Mouse (Mus musculus) stomach, embryonic 15.5 days (tissue): Measurements from ENCODE around the gene Armc12. TPM values are rescaled to one million over a fixed set of nuclear protein-coding genes. Genes with fewer than 3 reads are reported as not detected.

Experiments
- ATAC-seq: fragments of 200-750 bp; cut with Nextera tagmentation; 2 replicates; pipeline ENCODE4 v1.8.0; 2017; ENCODE audit warnings: low read depth, moderate number of reproducible peaks, moderate TSS enrichment; ENCODE audit not compliant: insufficient read depth, low FRiP score
- H3K27ac ChIP-seq: fragments of 300-500 bp; sonication (generic); 2 replicates; pipeline ENCODE4 v1.5.1; 2015; ENCODE audit warnings: mild to moderate bottlenecking, inconsistent platforms
- H3K27me3 ChIP-seq: fragments of 300-500 bp; sonication (generic); replicated peaks from 2 replicates; pipeline ENCODE4 v1.6.1; 2015; ENCODE audit warnings: inconsistent platforms
- H3K36me3 ChIP-seq: fragments of 300-500 bp; sonication (generic); 2 replicates; pipeline ENCODE4 v1.6.1; 2015; ENCODE audit warnings: inconsistent platforms
- H3K4me1 ChIP-seq: fragments of 300-500 bp; sonication (generic); 2 replicates; pipeline ENCODE4 v1.6.1; 2015; ENCODE audit warnings: inconsistent platforms
- H3K4me2 ChIP-seq: fragments of 300-500 bp; sonication (generic); 2 replicates; pipeline ENCODE4 v1.6.1; 2015; ENCODE audit warnings: mild to moderate bottlenecking, inconsistent platforms
- H3K4me3 ChIP-seq: fragments of 300-500 bp; sonication (generic); replicated peaks from 2 replicates; pipeline ENCODE4 v1.5.1; 2015; ENCODE audit warnings: inconsistent platforms
- H3K9ac ChIP-seq: fragments of 300-500 bp; sonication (generic); 2 replicates; pipeline ENCODE4 v1.6.1; 2015; ENCODE audit warnings: inconsistent platforms
- H3K9me3 ChIP-seq: fragments of 300-500 bp; sonication (generic); 2 replicates; pipeline ENCODE4 v1.6.1; 2016; ENCODE audit warnings: inconsistent platforms
- WGBS: fragments of 180-500 bp; shearing (Covaris S2); methylation state at CpG from one replicate; pipeline ENCODE4 v1.1.7; 2015; 5-methylcytosine and 5-hydroxymethylcytosine counted together
- polyA plus RNA-seq: library from polyadenylated mRNA; unstranded; fragments of >200 nt; fragmentation: Nextera tagmentation; extraction: Ambion mirVana; gene quantifications from 2 replicates; pipeline ENCODE4 v1.2.1, GENCODE M21; 2015

The Armc12 gene
- polyA plus RNA-seq, 1 experiment from 2014 or later, result not detected

DNA sequence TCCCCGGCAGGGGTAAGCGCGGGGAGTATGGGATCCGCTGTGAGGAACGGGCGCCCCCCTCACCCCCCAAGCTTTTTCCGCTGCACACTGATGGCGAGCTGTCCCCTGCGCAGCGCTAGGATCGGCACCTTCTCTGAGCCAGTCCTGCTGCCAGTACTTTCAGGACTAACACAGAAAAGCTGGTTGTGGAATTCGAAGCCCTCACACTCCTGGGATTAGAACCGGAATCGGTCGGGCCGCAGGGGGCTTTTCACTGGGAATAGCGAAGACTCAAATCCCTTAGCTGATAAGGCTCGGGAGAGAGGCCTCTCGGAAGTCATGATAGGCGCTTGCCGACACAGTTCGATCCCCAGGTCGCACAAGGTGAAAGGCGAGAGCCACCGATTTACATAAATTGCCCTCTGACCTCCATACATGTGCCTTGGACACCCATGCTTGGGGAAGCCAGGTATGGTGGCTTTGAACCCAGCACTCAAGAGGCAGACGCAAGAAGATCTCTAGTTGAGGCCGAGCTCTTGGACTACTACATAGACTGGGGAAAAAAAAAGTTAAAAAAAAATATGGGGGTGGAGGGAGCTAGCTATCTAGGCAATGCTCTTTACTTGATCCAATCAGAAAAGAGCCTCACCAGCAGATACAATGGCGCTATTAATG is 7.1 kb upstream of the Armc12 start:
- WGBS, result 9% methylated on average over 28 of the region's 28 CpGs
- no peaks in the 10 kb centered on the region for H3K27me3 ChIP-seq
- H3K4me2 ChIP-seq, result peak overlapping the region; percentile 96
- H3K36me3 ChIP-seq, result no peaks in the 10 kb centered on the region
- peak overlapping the region; percentile 62 for H3K4me3 ChIP-seq
- no peak; the same call in 1 of the 2 replicates for ATAC-seq
- peak overlapping the region; percentile 29; the same call in 1 of the 2 replicates for H3K9ac ChIP-seq
- H3K27ac ChIP-seq, result peak overlapping the region; percentile 89
- peaks cover 35% of the 10 kb centered on the region for H3K4me1 ChIP-seq
- H3K9me3 ChIP-seq, result no peaks in the 10 kb centered on the region

DNA sequence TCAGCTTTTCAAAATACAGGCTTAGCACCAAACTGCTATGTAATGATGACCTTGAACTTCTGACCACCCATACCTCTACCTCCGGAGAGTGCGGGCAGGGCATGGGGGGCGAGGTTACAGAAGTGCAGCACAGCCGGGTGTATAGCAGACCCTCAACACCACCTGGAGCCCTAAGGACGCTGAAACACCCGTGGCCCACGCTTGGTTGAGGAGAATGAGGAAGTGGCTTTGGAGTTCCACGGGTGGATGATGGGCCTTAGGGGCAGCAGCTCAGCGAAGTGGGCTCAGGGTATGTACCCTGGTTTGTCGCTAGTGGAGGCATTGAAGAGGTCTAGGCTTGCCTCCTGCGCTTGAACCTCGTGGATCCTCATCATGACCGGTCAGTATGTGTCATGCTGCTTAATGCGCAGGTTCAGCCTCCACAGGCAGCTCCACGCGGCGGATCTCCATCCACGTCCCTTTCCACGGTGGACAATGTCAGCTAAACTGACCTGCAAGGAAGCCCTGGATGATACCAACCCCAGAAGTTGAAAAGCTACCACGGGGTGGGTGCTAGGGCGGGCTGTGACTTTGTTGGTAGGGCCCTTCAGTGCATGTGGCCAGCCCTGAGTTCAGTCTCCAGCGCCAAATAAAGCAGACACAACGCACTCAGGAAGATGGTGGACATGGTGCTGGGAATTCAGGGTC is 6.5 kb upstream of the Armc12 start:
- Histone ChIP-seq H3K4me2 (peak overlapping the region; percentile 96), H3K4me1 (peaks cover 29% of the 10 kb centered on the region), H3K9me3 (no peaks in the 10 kb centered on the region), H3K4me3 (peak overlapping the region; percentile 62), H3K36me3 (no peaks in the 10 kb centered on the region), H3K27me3 (no peaks in the 10 kb centered on the region), H3K9ac (no peak overlapping the region), H3K27ac (no peak overlapping the region)
- WGBS, result 83% methylated on average over 23 of the region's 23 CpGs
- no peak for ATAC-seq

DNA sequence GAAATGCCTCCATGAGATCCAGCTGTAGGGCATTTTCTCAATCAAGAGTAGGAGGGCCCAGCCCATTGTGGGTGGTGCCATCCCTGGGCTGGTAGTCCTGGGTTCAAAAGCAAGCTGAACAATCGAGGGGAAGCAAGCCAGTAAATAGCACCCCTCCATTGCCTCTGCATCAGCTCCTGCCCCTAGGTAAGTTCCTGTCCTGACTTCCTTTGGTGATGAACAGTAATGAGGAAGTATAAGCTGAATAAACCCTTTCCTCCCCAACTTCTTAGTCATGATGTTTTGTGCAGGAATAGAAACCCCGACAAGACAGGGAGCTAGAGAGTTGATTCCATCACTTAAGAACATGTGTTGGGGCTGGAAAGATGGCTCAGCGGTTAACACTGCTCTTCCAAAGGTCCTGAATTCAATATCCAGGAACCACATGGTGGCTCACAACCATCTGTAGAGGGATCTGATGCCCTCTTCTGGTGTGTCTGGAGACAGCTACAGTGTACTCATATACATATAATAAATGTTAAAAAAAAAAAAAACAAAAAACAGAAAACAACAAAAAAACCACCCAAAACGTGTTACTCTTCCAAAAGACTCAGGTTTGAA is 5.7 kb upstream of the Armc12 start:
- no peak for ATAC-seq
- no peaks in the 10 kb centered on the region for H3K27me3 ChIP-seq
- WGBS, result 69% methylated on average over 4 of the region's 4 CpGs
- no peaks in the 10 kb centered on the region for H3K36me3 ChIP-seq
- no peaks in the 10 kb centered on the region for H3K9me3 ChIP-seq
- no peak overlapping the region for H3K4me3 ChIP-seq
- peaks cover 29% of the 10 kb centered on the region for H3K4me1 ChIP-seq
- H3K4me2 ChIP-seq, result no peak overlapping the region
- no peak overlapping the region for H3K27ac ChIP-seq
- no peak overlapping the region for H3K9ac ChIP-seq

DNA sequence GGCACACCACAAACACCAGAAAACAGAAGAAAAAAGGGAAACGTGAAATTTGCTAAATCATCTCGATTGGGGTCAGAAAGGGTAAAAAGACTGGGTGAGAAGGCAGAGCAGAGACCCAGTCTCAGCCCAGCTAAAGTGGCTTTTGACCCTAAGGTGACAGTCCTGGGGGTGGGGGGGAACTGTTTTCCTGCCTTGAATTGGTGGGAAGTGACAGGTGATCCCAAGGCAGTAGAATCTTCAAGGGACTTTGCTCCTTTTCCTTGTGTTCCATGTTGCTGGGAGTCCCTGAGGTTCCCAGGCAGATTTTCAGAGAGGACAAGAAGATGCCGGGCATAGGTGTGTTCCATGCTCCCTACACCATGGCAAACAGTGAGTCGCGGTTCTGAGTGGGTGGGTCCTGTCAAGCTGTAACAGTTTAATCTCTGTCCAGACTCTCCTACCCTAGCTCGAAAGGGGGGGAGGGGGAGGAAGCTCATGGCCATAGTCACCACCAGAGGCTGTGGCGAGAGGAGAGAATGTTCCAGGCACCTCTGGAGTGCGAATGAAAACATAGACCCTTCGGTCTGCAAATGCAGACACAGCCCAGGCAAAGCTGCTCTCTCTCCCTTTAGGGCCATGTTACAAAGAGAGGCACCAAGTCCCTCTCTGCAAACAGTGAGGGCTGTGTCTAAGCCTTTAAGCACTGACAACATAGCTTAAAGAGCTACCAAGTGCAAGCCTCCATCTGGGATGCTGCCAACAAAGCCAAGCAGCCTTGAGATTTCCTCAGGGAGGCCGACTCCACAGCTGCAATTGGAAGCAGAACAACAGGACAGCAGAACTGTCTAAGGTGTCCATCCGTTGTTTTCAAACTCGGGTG is 3.2 kb upstream of the Armc12 start:
- Histone ChIP-seq H3K36me3 (no peaks in the 10 kb centered on the region), H3K4me3 (peak overlapping the region; percentile 18; the same call in 1 of the 2 replicates), H3K27me3 (no peaks in the 10 kb centered on the region), H3K4me2 (peak overlapping the region; percentile 37), H3K9ac (no peak overlapping the region), H3K27ac (no peak overlapping the region), H3K9me3 (no peaks in the 10 kb centered on the region), H3K4me1 (peaks cover 23% of the 10 kb centered on the region)
- ATAC-seq, result no peak
- 32% methylated on average over 12 of the region's 12 CpGs for WGBS

DNA sequence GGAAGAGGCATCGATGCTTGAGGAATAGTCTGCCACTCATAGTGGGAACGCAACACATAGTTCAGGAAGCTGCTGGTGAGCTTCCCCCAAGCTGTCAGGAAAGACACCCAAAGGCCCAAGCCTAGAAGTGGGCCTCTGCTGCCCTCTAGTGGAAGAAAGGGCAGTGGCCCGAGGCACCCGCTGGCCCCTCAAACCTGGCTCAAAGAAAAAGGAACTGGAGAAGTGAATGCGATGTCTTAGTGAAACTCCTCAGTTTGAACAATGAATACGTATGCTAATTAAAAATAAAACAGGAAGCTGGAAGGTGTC is 2.6 kb upstream of the Armc12 start:
- Histone ChIP-seq H3K27ac (no peak overlapping the region), H3K9me3 (no peaks in the 10 kb centered on the region), H3K4me2 (peak overlapping the region; percentile 37), H3K4me3 (peak overlapping the region; percentile 18; the same call in 1 of the 2 replicates), H3K4me1 (peaks cover 20% of the 10 kb centered on the region), H3K9ac (no peak overlapping the region), H3K27me3 (no peaks in the 10 kb centered on the region), H3K36me3 (no peaks in the 10 kb centered on the region)
- WGBS, result 3% methylated on average over 6 of the region's 6 CpGs
- peak; percentile 42; the same call in 1 of the 2 replicates for ATAC-seq

DNA sequence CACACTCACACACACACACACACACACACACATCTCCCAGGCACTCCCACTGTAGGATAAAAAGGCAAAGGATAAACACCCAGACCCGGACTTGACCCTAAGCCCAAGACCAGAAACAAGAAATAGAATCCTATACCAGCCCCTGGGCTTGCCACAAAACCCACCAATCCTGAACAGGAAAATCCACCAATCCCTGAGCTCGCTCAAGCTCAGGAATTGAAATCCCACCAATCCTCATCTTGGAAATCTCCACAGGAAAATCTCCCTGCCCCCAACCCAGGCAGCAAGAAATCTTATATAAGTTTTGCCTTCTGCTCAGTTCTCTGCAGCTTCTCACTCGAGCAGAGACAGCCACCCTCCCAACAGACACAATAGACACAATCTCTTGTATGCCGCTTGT is 1.5 kb upstream of the Armc12 start:
- 65% methylated on average over 4 of the region's 4 CpGs for WGBS
- H3K36me3 ChIP-seq, result no peaks in the 10 kb centered on the region
- H3K4me3 ChIP-seq, result no peak overlapping the region
- no peaks in the 10 kb centered on the region for H3K27me3 ChIP-seq
- H3K27ac ChIP-seq, result no peak overlapping the region
- no peak overlapping the region for H3K4me2 ChIP-seq
- H3K9ac ChIP-seq, result no peak overlapping the region
- no peak for ATAC-seq
- H3K4me1 ChIP-seq, result peaks cover 10% of the 10 kb centered on the region; the same call in 1 of the 2 replicates
- H3K9me3 ChIP-seq, result no peaks in the 10 kb centered on the region

DNA sequence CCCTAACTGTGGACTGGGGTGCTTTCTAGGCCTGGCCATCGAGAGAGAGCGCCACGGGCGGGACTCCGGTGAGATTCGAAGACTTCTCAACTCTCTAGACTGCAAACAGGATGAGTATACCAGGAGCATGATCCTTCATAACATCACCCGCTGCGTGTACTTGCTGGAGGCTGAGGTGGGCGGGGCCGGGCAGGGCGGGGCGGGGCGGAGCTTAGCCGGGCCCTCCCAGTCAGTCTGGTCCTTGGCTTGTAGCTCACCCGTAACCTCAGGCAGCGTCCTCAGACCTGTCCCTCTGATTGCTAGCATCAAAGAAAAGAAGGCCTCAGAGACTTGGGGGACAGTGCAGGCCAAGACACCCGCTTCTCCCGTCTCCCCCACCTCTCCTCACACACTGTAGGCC is 1.3 kb downstream of the Armc12 start:
- WGBS, result 14% methylated on average over 18 of the region's 18 CpGs
- no peaks in the 10 kb centered on the region for H3K36me3 ChIP-seq
- no peak overlapping the region for H3K9ac ChIP-seq
- ATAC-seq, result no peak
- no peak overlapping the region for H3K27ac ChIP-seq
- peaks cover 7% of the 10 kb centered on the region; the same call in 1 of the 2 replicates for H3K4me1 ChIP-seq
- no peaks in the 10 kb centered on the region for H3K9me3 ChIP-seq
- no peak overlapping the region for H3K4me3 ChIP-seq
- no peak overlapping the region for H3K4me2 ChIP-seq
- H3K27me3 ChIP-seq, result no peaks in the 10 kb centered on the region

DNA sequence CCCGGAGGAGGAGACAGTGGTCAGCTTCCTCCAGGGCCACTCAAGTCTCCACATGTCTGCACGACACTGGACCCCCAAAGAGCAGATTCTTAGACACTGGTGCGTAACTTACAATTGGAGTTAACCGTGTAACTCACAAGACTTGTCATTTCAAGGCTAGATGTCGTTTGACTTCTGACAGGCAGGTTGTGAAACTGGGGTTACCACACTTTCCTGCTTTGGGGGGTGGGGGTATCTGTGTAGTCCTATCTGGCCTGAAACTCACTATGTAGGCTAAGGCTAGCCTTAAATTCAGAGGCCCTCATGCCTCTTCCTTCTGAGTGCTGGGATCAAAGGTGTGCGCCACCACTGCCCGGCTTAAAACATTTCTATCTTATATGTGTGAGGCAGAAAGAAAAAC is 2.0 kb downstream of the Armc12 start:
- whole genome bisulfite sequencing, result 81% methylated on average over 7 of the region's 7 CpGs
- ATAC-seq, result no peak
- H3K4me3 ChIP-seq, result no peak overlapping the region

DNA sequence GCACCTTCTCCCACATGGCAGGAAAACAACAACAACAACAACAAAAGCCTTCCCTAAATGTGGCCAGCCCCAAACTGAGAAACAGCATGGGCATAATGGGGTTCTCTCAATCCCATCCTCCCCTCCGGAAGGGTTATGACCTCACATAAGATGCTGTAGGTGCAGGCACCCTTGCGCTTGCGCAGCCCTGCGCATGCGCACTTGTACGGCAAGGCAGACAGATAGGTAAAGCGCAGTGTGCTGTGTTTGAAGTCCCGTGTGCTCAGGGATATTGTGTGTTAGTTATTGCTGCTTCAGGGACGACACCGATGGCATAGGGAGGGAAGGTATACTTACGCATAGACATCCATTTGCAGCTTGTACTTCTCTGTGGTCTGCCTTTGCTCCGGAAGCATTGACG is 2.7 kb downstream of the Armc12 start:
- WGBS, result 88% methylated on average over 13 of the region's 13 CpGs
- no peaks in the 10 kb centered on the region for H3K36me3 ChIP-seq
- no peaks in the 10 kb centered on the region for H3K9me3 ChIP-seq
- H3K4me2 ChIP-seq, result no peak overlapping the region
- H3K4me3 ChIP-seq, result no peak overlapping the region
- H3K4me1 ChIP-seq, result no peaks in the 10 kb centered on the region
- no peak overlapping the region for H3K9ac ChIP-seq
- ATAC-seq, result no peak
- no peak overlapping the region for H3K27ac ChIP-seq
- H3K27me3 ChIP-seq, result no peaks in the 10 kb centered on the region

More for the DNA sequence above, 2.0 kb downstream of the Armc12 start:
- Histone ChIP-seq H3K4me1 (peaks cover 3% of the 10 kb centered on the region; the same call in 1 of the 2 replicates), H3K9ac (no peak overlapping the region), H3K4me2 (no peak overlapping the region), H3K27ac (no peak overlapping the region), H3K9me3 (no peaks in the 10 kb centered on the region), H3K27me3 (no peaks in the 10 kb centered on the region), H3K36me3 (no peaks in the 10 kb centered on the region)

DNA sequence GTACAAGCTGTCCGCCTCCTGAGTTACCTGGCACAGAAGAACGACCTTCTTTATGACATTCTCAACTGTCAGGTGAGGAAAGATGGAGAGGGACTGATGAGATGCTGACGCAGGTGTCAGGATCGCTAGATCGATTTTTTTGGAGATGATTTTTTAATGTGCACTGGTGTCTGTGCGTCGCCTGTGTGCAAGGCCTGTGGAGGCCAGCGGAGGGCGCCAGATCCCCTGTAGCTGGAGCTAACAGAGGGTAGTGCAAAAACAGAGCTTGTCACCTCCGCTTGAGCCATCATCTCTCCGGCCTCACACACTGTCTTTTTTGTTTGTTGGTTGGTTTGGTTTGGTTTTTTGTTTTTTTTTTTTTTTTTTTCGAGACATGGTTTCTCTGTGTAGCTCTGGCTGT is 7.3 kb downstream of the Armc12 start:
- Histone ChIP-seq H3K9ac (no peak overlapping the region), H3K4me2 (no peak overlapping the region), H3K4me1 (no peaks in the 10 kb centered on the region), H3K27me3 (no peaks in the 10 kb centered on the region), H3K27ac (no peak overlapping the region), H3K4me3 (no peak overlapping the region), H3K9me3 (no peaks in the 10 kb centered on the region), H3K36me3 (no peaks in the 10 kb centered on the region)
- no peak for ATAC-seq
- 46% methylated on average over 12 of the region's 12 CpGs for WGBS

DNA sequence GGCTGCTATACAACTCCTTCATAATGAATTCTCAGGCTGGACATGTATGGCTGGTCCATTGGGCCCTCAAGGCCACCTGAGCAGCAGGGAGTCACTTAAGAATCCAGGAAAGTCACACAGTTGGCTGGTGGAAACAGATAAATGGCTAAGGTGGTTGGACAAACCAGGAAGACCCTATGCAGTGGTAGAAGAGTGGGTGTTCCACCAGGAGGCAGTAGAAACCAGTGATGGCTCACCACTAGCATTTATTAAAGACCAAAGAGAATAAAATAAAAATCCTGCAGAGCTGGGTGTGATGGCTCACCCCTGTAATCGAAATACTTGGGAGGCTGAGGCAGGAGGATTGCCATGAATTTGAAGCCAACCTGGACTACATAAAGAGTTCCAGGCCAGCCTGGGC is 16.3 kb downstream of the Armc12 start:
- Histone ChIP-seq H3K4me1 (no peaks in the 10 kb centered on the region), H3K27ac (no peak overlapping the region), H3K9ac (no peak overlapping the region), H3K4me3 (no peak overlapping the region), H3K36me3 (no peaks in the 10 kb centered on the region), H3K27me3 (no peaks in the 10 kb centered on the region), H3K9me3 (no peaks in the 10 kb centered on the region), H3K4me2 (no peak overlapping the region)
- ATAC-seq, result no peak
- 94% methylated on average over 1 of the region's 1 CpGs for WGBS
